Comparison of ENCODE assay signal across 8 mouse cellular contexts in genomic region chr7:30477415-30478381, GRCm38 (mm10). TPM values are rescaled to one million over a fixed set of nuclear protein-coding genes. Genes with fewer than 3 reads are reported as not detected.
DNase-seq lines count a peak whose midpoint lies in the region; ATAC-seq lines count a peak whose summit lies in the region.

No protein-coding gene starts in this region.

- no peaks in the 10 kb centered on the region for H3K9me3 ChIP-seq in forebrain, embryonic 14.5 days (replicated peaks; ENCODE audit: control insufficient read depth, low read length)
- H3K9me3 ChIP-seq in limb, embryonic 10.5 days (replicated peaks) = no peaks in the 10 kb centered on the region

- H3K27ac ChIP-seq in forebrain, embryonic 14.5 days (ENCODE audit: low read depth, low read length) = no peak overlapping the region
- no peak overlapping the region for H3K27ac ChIP-seq in limb, embryonic 10.5 days

- no peak for DNase-seq in frontal cortex, postnatal 25 days (ENCODE audit: low spot score in 2 of 2)
- DNase-seq in MN1 (ENCODE audit: low spot score) = peak; percentile 67
- peak; percentile 64 for DNase-seq in forebrain, embryonic 14.5 days (ENCODE audit: low spot score)
- DNase-seq in limb, embryonic 10.5 days (ENCODE audit: low spot score) = no peak
- peak; percentile 70 for DNase-seq in retina, embryonic 14.5 days (ENCODE audit: low spot score)
- DNase-seq in spleen, postnatal 4 days (ENCODE audit: low spot score in 2 of 2) = no peak
- DNase-seq in urinary bladder, postnatal 14 days (ENCODE audit: low spot score) = no peak

- H3K27me3 ChIP-seq in forebrain, embryonic 14.5 days (replicated peaks; ENCODE audit: control insufficient read depth, insufficient read depth, low read length) = 0 out of 2 replicates have a peak, but pooled peaks cover 3% of the 10 kb centered on the region
- peaks cover 14% of the 10 kb centered on the region; the same call in 1 of the 2 replicates for H3K27me3 ChIP-seq in limb, embryonic 10.5 days (ENCODE audit: low read depth, poor library complexity, severe bottlenecking)

- peak overlapping the region; percentile 45 for H3K4me2 ChIP-seq in forebrain, embryonic 14.5 days (ENCODE audit: low read length)

- peak overlapping the region; percentile 14 for H3K4me3 ChIP-seq in forebrain, embryonic 14.5 days (ENCODE audit: low read depth, low read length)
- H3K4me3 ChIP-seq in limb, embryonic 10.5 days = peak overlapping the region; percentile 36

- no peaks in the 10 kb centered on the region for H3K4me1 ChIP-seq in forebrain, embryonic 14.5 days (ENCODE audit: control insufficient read depth, insufficient read depth, low read length)
- H3K4me1 ChIP-seq in limb, embryonic 10.5 days = peaks cover 10% of the 10 kb centered on the region; the same call in 1 of the 2 replicates

- no peaks in the 10 kb centered on the region for H3K36me3 ChIP-seq in forebrain, embryonic 14.5 days (ENCODE audit: control insufficient read depth, insufficient read depth, low read length)
- no peaks in the 10 kb centered on the region for H3K36me3 ChIP-seq in limb, embryonic 10.5 days

- peak overlapping the region; percentile 13 for H3K9ac ChIP-seq in forebrain, embryonic 14.5 days (ENCODE audit: low read length)

- WGBS in forebrain, embryonic 14.5 days = 13% methylated on average over 26 of the region's 32 CpGs
- 9% methylated on average over 31 of the region's 32 CpGs for WGBS in limb, embryonic 10.5 days

- ATAC-seq in frontal cortex, adult (ENCODE audit: low TSS enrichment) = peak; percentile 86
- peak; percentile 48; the same call in 1 of the 2 replicates for ATAC-seq in forebrain, embryonic 14.5 days

RNA-seq across cellular contexts. Expression of gene Prodh2, which starts 15.7 kb away (rescaled TPM):
- not detected in 2 replicates for polyA plus RNA-seq in forebrain, embryonic 14.5 days (2014; fragmentation: Nextera tagmentation; extraction: Ambion mirVana)
- polyA plus RNA-seq in limb, embryonic 10.5 days (2016; fragmentation: Nextera tagmentation; extraction: Ambion mirVana) = not detected in 2 replicates

RNA-seq across cellular contexts. Expression of gene Nphs1, which starts 19.6 kb away (rescaled TPM):
- 0.10 TPM in 1 of 2 replicates, not detected in the other for polyA plus RNA-seq in forebrain, embryonic 14.5 days (2014; fragmentation: Nextera tagmentation; extraction: Ambion mirVana)
- polyA plus RNA-seq in limb, embryonic 10.5 days (2016; fragmentation: Nextera tagmentation; extraction: Ambion mirVana) = not detected in 2 replicates

RNA-seq across cellular contexts. Expression of gene Kirrel2, which starts 20.2 kb away (rescaled TPM):
- polyA plus RNA-seq in forebrain, embryonic 14.5 days (2014; fragmentation: Nextera tagmentation; extraction: Ambion mirVana) = 0.65 and 0.79 TPM in 2 replicates
- not detected in 2 replicates for polyA plus RNA-seq in limb, embryonic 10.5 days (2016; fragmentation: Nextera tagmentation; extraction: Ambion mirVana)

RNA-seq across cellular contexts. Expression of gene Aplp1, which starts 32.4 kb away (rescaled TPM):
- 467 and 579 TPM in 2 replicates for polyA plus RNA-seq in forebrain, embryonic 14.5 days (2014; fragmentation: Nextera tagmentation; extraction: Ambion mirVana)
- polyA plus RNA-seq in limb, embryonic 10.5 days (2016; fragmentation: Nextera tagmentation; extraction: Ambion mirVana) = 8.4 and 13.4 TPM in 2 replicates

RNA-seq across cellular contexts. Expression of gene Nfkbid, which starts 56.2 kb away (rescaled TPM):
- 1.2 and 1.4 TPM in 2 replicates for polyA plus RNA-seq in forebrain, embryonic 14.5 days (2014; fragmentation: Nextera tagmentation; extraction: Ambion mirVana)
- polyA plus RNA-seq in limb, embryonic 10.5 days (2016; fragmentation: Nextera tagmentation; extraction: Ambion mirVana) = 0.55 and 1.2 TPM in 2 replicates

Comparison
In these comparisons a context has a peak if more than half of its experiments do, and no peak if none do; other contexts are left out.
1. DNase-seq: peak in MN1 (single experiment), forebrain, embryonic 14.5 days (single experiment) and retina, embryonic 14.5 days (single experiment); none in frontal cortex, postnatal 25 days (0 of 2), limb, embryonic 10.5 days (single experiment), spleen, postnatal 4 days (0 of 2) and urinary bladder, postnatal 14 days (single experiment).